Mouse (Mus musculus): Measurements from ENCODE around the gene 2210016L21Rik.

The 2210016L21Rik gene

DNA sequence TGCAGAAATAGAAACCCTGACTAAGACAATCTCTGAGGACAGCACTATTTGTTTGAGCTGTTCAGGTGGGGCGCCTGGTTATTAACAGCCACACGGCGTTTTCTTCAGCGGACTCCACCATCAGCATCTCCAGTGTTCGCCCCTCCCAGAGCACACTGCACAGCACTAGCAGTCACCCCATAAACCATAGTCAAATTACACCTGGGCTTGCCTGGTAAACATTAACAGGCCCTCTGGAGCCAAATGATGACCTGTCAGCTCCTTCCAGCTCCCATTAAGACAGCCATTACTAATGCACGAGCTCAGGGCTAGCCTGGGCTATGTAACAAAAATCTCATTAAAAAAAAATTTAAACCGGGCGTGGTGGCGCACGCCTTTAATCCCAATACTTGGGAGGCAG is 3.1 kb downstream of the 2210016L21Rik start:
- DNase-seq = no peak

DNA sequence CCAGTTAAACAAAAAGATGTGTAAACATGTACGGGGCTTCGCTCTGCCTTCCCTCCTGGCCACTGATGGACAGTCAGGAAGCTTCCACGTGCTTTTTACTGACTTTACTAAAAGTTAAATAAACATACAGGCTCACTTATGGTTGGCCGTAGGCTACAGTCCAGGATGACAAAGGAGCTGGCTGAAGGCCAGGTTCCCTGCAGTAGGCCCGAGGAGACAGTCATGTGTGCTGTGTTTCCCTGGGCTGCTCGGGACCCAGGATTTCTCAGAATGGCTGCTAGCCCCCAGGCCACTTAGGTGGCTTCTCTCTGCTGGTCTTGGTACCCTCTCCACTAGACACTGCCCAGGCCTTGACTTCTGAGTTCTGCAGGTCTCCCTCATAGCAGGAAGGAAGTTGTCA is 6.9 kb downstream of the 2210016L21Rik start:
- DNase-seq = peak; percentile 36

DNA sequence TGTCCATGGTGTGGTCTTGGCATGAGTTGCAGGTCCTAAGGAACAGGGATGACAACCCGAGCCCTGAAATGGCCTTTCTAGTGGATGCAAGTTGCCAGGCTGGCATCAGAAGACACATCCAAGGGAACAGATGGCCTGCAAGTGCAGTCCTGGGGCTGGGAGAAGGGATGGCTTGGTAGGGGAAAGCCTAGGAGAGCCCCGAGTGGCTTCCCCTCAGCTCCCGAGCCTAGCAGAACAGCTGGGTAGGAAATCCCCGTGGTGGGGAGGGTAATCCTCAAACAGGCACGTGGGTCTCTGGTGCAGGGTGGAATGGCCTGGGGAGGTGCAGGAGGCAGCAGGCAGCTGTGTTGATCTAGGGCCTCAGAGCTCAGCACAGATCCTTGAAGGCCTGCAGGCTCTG is 7.4 kb downstream of the 2210016L21Rik start:
- DNase-seq = no peak

DNA sequence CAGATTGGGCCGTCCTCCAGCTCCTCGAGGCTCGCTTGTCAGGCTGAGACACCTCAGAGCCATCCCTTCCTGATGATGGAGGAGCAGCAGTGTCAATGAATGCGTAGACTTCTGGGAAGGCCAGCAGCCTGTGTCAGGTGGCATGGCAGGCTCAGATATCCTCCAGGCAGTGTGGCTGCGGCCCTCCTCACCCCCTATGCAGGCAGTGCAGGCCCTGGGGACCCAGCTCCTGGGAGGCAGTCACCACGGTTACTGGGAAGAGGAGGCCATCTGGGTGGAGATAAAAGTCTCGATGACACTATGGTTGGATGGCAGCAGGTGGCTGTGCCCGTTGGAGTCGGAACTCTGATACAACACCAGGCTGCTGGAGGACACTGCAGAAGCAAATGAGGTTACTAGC is 7.9 kb downstream of the 2210016L21Rik start:
- DNase-seq = no peak

DNA sequence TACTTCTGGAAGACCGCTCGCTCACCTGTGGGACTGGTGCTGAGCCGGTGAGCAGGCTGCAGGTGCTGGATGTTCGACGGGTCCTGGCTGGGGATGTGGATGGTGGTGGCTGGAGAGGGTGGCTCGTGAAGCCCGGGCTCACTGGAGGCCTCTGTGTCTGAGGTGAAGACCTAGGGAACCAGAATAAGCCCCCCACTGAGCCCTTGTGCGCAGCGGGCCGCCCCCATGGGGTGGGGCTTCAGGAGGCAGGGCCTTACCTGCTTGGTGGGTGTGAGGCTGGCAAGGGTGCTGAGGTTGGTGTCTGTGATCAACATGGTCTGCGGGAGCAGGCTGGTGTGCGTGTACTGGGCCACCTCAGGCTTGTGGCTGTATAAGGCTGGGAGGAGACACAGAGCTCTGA is 8.7 kb downstream of the 2210016L21Rik start:
- DNase-seq = no peak

DNA sequence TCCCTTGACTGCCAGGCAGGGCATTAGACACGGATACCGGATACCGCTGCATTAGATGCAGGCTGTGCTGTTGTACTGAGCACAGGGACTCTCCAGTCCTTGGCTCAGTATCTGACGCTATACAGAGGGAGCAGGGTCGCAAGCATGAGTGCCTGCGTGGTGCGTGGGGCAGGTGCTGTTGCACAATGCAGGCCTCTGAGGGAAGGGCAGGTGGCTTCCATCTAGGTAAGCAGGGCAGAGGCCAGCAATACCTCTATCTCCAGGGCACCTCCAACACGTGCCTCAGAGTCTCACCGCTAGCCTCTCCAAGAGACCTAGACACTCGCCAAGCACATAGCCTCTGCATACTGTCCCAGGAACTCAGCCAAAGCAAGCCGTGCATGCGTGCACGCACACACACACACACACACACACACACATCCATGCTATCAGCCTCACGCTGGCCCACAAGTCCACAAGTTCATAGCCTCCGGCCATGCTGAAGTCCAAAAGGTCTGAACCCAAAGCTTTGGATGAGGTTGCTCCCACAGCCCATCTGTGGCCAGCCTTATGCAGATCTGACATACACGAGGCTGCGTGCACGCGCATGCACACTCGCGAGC is 9.4 kb downstream of the 2210016L21Rik start:
- no peak for DNase-seq

DNA sequence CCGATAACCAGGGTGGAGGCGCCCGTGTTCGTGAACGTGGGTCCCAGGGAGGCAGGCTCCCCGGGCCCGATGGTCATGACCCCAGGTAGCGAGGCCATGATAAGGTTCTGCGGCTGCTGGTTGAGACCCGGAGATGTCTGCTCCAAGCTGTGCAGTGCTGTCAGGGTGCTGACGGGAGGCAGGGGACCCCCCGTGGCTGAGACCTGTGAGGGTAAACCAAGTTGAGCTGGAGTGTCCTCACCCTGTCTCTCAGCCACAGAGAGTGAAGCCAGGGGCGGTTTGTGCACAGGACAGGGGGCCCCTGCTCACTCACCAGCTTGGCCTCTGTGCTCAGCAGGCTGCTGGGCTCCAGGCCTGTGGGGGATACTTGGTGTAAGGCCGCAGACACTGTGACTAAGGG is 11.4 kb downstream of the 2210016L21Rik start:
- DNase-seq = no peak

DNA sequence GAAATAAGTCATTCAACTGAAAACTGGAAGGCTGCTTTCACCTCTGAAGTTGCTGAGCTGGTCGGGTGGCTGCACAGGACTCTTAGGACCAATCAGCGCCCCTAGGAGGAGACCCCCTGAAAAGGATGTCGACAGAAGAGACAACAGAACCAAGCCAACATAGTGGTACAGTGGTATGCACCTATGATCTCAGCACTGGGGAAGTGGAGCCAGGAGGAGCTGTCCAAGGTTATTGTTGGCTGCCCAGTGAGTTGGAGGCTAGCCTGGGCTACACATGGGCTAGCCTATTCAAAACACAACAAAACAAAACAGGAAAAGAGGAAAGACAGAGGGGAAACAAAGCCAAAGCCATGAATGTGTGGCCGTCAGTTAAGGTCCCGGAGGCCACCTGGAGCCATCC is 16.1 kb downstream of the 2210016L21Rik start:
- DNase-seq = no peak

DNA sequence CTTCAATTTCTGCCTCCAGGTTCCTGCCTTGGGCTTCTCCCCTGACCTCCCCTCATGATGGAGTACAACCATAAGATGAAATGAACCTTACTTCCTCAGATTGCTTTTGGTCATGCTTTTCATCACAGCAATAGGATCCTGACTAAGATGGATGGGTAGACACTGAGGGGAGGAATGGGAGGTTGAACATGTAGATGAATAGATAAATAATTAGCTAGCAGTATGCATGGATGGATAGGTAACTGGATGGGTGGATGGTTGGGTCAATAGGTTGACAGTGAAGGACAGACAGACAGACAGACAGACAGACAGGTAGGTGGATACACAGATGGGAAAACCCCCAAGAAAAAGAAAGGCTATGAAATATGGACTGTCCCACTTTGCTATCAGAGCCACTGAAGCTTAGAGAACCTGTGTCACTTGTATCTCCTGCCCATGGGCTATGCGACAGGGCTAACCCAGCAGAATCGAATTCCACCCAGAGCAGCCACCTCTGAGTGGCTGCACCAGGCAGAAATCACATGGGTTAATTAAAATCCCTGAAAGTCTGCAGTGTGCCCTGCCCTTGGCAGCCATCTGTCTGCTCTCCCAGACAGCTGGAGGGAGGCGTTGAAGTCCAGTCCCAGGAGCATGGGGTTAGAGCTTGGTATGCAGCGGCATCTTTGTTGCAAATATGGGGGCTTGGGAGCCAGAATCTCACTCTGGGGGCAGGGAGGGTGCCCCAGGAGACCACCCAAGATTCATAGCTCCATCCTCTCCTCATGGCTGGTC is 19.8 kb downstream of the 2210016L21Rik start:
- no peak for DNase-seq

DNA sequence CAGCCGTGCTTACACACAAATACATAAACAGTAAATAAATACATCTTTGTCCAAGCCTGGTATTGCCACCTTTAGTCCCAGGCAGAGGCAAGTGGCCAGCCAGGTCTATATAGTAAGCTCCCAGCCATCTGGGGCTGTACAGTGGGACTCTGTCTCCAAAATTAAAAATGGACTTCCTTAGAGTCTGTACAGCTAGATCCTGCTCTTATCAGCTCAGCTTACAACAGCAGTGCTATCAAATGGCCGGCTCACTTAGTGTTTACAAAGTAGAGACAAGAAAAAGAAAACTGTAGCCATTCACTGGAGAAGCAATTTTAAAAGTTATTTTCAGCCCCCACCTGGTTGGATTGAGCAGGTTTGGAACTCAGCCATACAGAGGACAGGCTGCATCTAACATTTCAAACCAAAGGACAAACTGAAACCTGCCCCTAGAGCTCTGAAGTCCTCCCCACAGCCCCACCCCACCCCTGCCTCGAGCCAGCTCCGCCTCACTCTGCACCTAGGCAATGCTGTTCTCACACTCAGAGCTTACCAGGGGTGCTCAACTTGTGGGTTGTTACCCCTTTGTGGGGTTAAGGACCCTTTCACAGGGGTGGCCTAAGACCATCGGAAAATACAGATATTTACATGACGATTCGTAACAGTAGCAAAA is 22.5 kb downstream of the 2210016L21Rik start:
- peak; percentile 45 for DNase-seq

DNA sequence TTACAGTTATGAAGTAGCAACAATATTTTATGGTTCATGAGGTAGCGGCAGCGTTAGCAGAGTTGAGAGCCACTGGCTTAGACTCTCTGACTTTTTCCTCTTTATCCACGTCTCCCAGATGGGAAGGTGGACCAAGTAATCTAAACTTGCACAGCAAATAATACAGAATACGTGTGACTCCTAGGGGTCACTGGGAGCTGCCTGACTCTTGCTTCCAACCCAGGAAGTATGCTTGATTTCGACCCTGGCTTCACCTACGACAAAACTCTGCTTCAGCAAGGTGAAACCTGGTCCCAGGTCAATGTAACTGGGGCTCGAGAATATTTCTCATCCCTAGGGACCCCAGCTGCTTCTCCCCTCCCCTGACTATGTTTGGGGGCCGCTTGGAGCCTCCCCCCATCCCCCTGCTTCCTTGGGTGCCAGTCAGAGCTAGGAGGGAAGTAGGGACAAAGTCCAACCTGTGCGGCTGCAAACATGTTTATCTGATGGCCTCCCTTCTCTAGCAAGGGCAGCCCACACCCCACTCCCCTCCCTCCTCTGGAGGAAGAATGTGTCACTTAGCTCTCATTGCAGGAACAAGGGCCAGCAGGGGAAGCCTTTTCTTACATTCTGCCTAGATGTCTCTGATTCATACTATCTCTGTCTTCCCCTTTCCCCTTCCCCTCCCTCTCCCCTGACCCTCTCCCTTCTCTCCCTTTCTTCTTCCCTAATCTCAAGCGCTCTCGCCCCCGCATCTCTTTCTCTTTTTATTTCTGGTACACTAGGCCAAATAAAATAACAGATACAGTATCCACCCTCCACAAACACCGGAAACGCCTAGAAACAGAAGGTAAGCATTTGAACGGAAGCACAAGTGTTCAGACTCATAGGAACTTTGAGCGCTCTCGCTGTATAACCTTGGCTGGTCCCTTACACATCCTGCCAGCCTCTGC is 23.3 kb downstream of the 2210016L21Rik start:
- no peak for DNase-seq

DNA sequence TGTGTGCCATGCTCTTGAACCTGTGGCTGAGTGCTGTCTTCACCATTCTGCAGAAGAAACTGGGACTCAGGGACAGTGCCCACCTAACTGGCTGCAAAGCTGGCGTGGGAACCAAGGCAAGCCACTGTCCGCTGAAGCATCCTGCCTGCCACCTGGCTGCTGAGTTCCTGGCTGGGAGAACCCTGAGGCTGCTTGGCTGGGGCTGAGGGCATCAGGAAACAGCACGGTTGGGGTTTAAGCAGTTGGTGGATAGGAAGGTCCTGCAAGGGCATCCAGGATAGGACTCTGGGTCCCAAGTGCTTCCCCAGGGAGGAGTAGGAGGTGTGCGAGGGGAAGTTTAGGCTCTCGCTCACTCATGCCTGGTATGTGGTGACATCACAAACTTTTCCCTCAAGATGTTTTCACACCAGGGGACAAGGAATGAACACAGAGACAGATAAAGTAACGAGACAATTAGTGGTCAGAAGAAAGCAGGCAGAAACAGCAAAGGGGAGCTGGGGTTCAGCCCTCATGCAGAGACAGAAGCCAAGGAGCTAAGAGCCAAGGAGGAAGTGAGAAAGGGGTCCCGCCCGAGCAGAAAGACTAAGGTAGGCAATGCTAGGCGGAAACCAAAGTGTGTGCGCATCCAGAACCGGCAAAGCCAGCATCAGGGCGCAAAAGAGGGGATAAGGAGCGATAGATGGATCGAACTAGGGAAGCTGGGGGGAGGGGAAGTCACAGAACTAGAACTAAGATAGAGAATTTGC is 25.7 kb downstream of the 2210016L21Rik start:
- no peak for DNase-seq

DNA sequence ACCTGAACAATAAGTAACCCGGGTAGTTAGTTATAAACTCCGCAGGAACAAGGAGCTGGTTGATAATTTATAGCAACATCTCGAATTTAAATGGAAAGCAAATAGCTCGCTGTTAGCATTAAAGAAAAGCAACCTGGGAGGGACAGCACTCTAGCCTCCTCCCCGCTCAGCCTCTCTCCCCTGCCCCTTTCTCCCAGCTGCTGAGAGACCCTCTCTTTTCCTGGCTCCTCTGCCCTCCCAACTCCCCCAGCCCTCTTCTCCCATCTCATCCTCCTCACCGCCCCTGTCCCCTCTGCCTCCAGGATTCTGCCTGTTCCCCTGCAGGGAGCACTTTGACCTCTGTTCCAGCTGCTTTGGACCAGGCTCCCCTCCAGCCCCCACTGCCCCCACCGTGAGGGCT is 26.7 kb downstream of the 2210016L21Rik start:
- DNase-seq = no peak

DNA sequence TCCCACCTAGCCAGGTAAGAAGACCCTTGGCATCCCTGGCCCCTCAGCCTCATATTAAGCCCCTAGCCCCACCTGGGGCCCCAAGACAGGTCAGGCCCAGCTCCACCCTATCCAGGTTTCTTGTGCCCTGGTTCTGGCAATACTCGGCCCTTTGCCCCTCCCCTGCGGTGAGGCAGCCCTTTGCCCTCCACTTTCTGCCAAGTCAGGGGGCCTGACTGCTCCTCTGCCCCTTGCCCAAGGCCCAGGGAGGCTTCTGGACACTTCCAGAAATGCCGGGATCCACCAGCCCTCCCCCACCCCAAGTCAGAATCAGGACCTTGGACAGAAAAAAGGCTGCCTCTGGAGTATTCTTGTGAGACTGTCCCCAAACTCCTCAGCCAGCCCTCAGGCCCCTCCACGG is 27.1 kb downstream of the 2210016L21Rik start:
- no peak for DNase-seq

DNA sequence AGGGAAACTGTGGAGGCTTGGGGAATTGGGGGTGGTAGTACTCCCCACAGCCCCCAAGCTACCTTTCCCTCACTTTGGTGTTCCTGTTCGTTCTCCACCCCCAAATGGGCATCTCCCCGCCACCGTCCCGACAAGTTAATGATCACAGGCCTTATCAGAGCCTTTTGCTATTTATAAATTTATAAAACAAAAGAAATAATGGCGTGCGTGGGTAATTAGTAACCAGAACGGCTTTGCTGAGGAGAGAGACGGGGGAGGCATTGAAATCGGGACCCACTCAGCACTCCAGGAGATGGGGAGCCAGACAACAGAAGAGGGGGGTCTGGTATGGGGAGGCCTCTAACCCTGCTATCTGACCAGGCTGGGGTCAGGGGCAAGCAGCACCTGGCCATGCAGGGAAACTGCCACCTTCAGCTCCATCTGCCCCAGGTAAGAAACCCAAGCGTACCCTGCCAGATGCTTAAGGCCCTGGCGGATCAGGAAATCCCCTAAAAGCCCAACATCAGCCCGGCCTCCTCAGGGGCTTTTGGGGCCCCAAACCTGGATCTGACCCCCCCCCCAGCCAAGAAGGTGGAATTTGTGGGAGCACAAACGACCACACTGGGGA is 27.8 kb downstream of the 2210016L21Rik start:
- no peak for DNase-seq

DNA sequence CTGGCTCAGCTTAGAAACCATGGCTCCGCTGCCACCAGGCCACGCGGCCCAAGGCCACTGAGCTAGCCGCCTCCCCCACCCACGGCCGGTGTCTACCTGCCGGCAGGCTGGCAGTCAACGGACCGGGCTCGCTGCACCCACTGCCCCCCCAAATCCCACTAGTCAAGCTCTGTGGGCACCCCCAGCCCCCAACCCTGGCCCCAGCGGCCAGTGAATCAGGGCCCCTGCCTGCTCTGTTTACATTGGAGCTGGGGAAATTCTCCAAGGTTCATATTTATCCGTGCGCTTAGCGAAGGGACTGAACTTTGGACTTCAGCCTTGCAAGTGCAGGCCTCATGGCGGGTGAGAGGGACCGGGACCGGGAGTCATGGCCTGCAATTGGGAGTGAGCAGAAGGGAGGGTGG is 28.9 kb downstream of the 2210016L21Rik start, which contains the start of gene Hnf1a:
Gene Hnf1a, minus strand, starts transcription at position 271 of the 404 bp plus-strand sequence.
- peak; percentile 40 for DNase-seq

DNA sequence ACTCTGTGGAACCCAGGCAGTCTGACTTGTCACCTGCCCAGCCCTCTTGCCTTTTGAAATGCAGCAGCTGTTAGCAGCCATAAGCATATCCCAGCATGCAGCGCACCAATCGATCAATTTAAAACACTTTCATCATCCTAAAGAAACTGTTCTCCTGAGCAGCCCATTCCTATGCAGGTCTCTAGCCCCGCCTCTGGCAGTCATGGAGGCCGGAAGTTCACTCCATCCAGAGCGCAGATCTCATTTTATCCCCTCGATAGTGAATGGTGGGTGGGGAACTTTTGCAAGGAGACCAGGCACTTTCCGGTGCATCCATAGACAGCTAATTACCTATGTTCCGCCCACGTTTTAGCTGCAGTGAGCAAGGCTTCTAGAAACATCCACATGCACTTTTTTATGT is 30.2 kb downstream of the 2210016L21Rik start:
- DNase-seq = no peak

DNA sequence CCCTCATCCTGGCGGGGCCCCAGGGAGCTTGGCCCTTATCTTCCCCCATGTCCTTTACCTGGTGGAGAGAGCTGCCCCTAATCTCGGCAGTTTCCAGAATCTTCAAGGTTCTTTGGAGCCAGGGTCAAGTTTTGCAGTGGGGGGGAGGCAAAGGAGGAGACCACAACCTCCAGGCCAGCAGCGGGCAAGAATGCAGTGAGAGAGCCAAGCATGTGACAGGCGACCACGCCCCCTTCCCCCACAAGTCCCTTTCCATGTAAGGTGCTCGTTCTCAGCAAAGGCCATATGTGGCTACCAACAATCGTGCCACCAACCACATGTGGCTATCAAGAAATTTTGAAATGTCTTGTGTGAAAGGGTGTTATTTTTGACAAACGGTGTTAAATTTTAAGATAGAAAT is 31.2 kb downstream of the 2210016L21Rik start:
- no peak for DNase-seq

DNA sequence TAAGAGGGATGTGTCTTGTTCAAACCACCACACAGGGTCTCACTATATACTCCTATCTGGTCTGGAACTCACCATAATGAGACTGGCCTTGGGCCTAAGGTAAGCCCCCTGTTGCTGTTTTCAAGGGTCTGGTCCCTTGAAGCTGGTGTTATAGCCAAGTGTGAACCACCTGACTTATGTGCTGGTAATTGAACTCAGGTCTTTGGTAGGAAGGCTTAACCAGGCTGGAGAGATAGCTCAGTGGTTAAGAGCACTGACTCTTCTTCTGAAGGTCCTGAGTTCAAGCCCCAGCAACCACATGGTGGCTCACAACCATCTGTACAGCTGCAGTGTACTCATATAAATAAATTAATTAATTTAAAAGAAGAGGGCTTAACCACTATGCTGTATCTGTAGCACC is 35.0 kb downstream of the 2210016L21Rik start:
- no peak for DNase-seq

DNA sequence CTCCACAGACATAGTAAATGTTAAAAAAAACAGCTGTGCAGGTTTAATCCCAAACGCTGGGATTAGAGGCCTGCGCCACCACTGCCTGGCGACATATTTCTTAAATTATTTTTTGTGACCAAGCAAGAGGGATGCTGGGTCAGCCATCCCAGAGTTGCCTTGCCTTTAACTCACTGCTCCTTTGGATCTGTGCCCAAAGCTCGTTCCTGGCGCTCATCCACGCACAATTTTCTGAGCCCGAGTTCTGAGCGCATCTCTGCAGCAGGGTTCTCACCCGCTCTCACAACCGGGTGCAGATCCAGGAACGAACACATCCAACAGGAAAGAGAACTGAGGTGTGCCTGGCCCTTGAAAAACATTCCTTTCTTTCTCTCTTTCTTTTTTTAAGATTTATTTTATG is 36.5 kb downstream of the 2210016L21Rik start:
- DNase-seq = no peak

DNA sequence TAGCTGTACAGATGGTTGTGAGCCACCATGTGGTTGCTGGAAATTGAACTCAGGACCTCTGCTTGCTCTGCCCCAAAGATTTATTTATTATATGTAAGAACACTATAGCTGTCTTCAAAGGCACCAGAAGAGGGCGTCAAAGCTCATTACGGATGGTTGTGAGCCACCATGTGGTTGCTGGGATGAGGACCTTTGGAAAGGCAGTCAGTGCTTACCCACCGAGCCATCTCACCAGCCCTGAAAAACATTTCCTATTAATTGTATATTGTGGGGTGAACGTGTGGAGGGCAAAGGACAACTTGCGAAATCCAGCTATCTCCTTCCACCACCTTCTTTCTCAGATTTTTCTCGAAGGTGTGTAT is 36.9 kb downstream of the 2210016L21Rik start:
- peak; percentile 61 for DNase-seq

Data from liver (tissue).